ENCODE assay signal across 26 mouse cellular contexts in the genomic region with DNA sequence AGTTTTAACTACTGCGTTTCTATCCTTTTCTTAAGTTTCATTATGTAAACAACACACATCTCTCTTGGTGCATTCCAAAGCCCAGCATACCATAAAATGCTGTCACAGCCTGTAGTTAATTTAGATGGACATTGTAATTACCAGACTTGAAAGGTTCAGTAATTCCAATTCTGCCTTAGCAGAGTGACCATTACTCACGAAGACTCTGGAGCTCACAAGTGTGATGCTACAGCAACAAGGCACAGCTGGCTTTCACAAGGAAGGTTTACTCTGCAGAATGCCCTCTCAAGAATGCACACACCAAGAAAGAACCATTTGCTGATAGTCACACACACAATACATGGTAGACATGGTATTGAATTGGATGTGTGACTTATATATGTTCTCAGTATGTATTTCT.
DNase-seq lines count a peak whose midpoint lies in the region; ATAC-seq and TF ChIP-seq lines count a peak whose summit lies in the region.
"Had no signal": no experiment of that assay in that cellular context is flagged by ENCODE, and none has a peak within 500 bp of the region (broad histone marks: within the 10 kb centered on the region; RNA-seq: fewer than 3 reads in every experiment).

No protein-coding gene starts in this region.

- ATAC-seq in kidney, embryonic 16.5 days (ENCODE audit: low FRiP score, low TSS enrichment) = peak; percentile 65; the same call in 1 of the 2 replicates
- ATAC-seq: forebrain, embryonic 15.5 days; Patski had no signal

- no peaks in the 10 kb centered on the region for H3K79me2 ChIP-seq in heart, adult 2 months (replicated peaks; ENCODE audit: control insufficient read depth, insufficient read depth, low read length)

- no peak for TF ChIP-seq POLR2A in heart, adult 2 months (IDR thresholded peaks at IDR 0.05; ENCODE audit: insufficient read depth, low read depth, low read length)

- no peak overlapping the region for H3K9ac ChIP-seq in heart, adult 2 months (ENCODE audit: low read depth, low read length)
- no peak overlapping the region for H3K9ac ChIP-seq in kidney, embryonic 16.5 days (replicated peaks; ENCODE audit: low read length)
- H3K9ac ChIP-seq: embryonic facial prominence, embryonic 12.5 days; embryonic facial prominence, embryonic 15.5 days; forebrain, embryonic 12.5 days; forebrain, embryonic 15.5 days; hindbrain, embryonic 12.5 days; hindbrain, embryonic 15.5 days had no signal

- WGBS in heart, adult 2 months = 84% methylated on average over 2 of the region's 2 CpGs
- WGBS in heart, embryonic 10.5 days = 80% methylated on average over 2 of the region's 2 CpGs
- WGBS in kidney, embryonic 16.5 days = 12% methylated on average over 2 of the region's 2 CpGs

- intact Hi-C loops in heart, adult 2 months (cut with DNase I) = no loop called here

- TF ChIP-seq CTCF in heart, adult 2 months (IDR thresholded peaks at IDR 0.05) = no peak

- H3K36me3 ChIP-seq in heart, adult 2 months (ENCODE audit: control insufficient read depth, insufficient read depth, low read length) = no peaks in the 10 kb centered on the region
- H3K36me3 ChIP-seq in heart, embryonic 10.5 days = no peaks in the 10 kb centered on the region
- no peaks in the 10 kb centered on the region for H3K36me3 ChIP-seq in kidney, embryonic 16.5 days (ENCODE audit: insufficient read depth, low read length)
- H3K36me3 ChIP-seq: embryonic facial prominence, embryonic 12.5 days; embryonic facial prominence, embryonic 15.5 days; forebrain, embryonic 12.5 days; forebrain, embryonic 15.5 days; G1E; hindbrain, embryonic 12.5 days; hindbrain, embryonic 15.5 days had no signal

- peak overlapping the region; percentile 13; the same call in 1 of the 2 replicates for H3K27ac ChIP-seq in heart, adult 2 months
- H3K27ac ChIP-seq in heart, embryonic 10.5 days = no peak overlapping the region
- peak overlapping the region; percentile 61; the same call in 1 of the 2 replicates for H3K27ac ChIP-seq in kidney, embryonic 16.5 days (ENCODE audit: low read length)
- H3K27ac ChIP-seq: embryonic facial prominence, embryonic 12.5 days; embryonic facial prominence, embryonic 15.5 days; forebrain, embryonic 12.5 days; forebrain, embryonic 15.5 days; hindbrain, embryonic 12.5 days; hindbrain, embryonic 15.5 days had no signal

- H3K4me2 ChIP-seq in kidney, embryonic 16.5 days (replicated peaks; ENCODE audit: low read depth, low read length) = no peak overlapping the region
- H3K4me2 ChIP-seq: embryonic facial prominence, embryonic 12.5 days; embryonic facial prominence, embryonic 15.5 days; forebrain, embryonic 12.5 days; forebrain, embryonic 15.5 days; heart, embryonic 11.5 days; hindbrain, embryonic 12.5 days; hindbrain, embryonic 15.5 days had no signal

- H3K4me1 ChIP-seq in heart, adult 2 months (ENCODE audit: control insufficient read depth, insufficient read depth, low read length) = no peaks in the 10 kb centered on the region
- no peaks in the 10 kb centered on the region for H3K4me1 ChIP-seq in heart, embryonic 10.5 days
- peaks cover 4% of the 10 kb centered on the region; the same call in 1 of the 2 replicates for H3K4me1 ChIP-seq in kidney, embryonic 16.5 days (ENCODE audit: insufficient read depth, low read length)
- H3K4me1 ChIP-seq: embryonic facial prominence, embryonic 12.5 days; embryonic facial prominence, embryonic 15.5 days; forebrain, embryonic 12.5 days; forebrain, embryonic 15.5 days; hindbrain, embryonic 12.5 days; hindbrain, embryonic 15.5 days had no signal

- no peak overlapping the region for H3K4me3 ChIP-seq in heart, adult 2 months
- H3K4me3 ChIP-seq in heart, embryonic 10.5 days = no peak overlapping the region
- H3K4me3 ChIP-seq in kidney, embryonic 16.5 days (ENCODE audit: low read length) = no peak overlapping the region
- H3K4me3 ChIP-seq: embryonic facial prominence, embryonic 12.5 days; embryonic facial prominence, embryonic 15.5 days; erythroblast, embryonic 14.5 days; forebrain, embryonic 12.5 days; forebrain, embryonic 15.5 days; hindbrain, embryonic 12.5 days; hindbrain, embryonic 15.5 days had no signal

- no peaks in the 10 kb centered on the region for H3K9me3 ChIP-seq in heart, embryonic 10.5 days
- no peaks in the 10 kb centered on the region for H3K9me3 ChIP-seq in kidney, embryonic 16.5 days (ENCODE audit: low read length)
- H3K9me3 ChIP-seq: embryonic facial prominence, embryonic 12.5 days; embryonic facial prominence, embryonic 15.5 days; forebrain, embryonic 12.5 days; forebrain, embryonic 15.5 days; G1E; hindbrain, embryonic 12.5 days; hindbrain, embryonic 15.5 days had no signal

- no peaks in the 10 kb centered on the region for H3K27me3 ChIP-seq in heart, adult 2 months (ENCODE audit: control insufficient read depth, insufficient read depth, low read length)
- H3K27me3 ChIP-seq in heart, embryonic 10.5 days (ENCODE audit: insufficient read depth, poor library complexity, severe bottlenecking) = no peaks in the 10 kb centered on the region
- H3K27me3 ChIP-seq in kidney, embryonic 16.5 days (ENCODE audit: insufficient read depth, low read length) = no peaks in the 10 kb centered on the region
- H3K27me3 ChIP-seq: CH12.LX; embryonic facial prominence, embryonic 12.5 days; embryonic facial prominence, embryonic 15.5 days; forebrain, embryonic 12.5 days; forebrain, embryonic 15.5 days; hindbrain, embryonic 12.5 days; hindbrain, embryonic 15.5 days; Patski had no signal

- DNase-seq in embryo, embryonic 10 days (ENCODE audit: low spot score) = peak; percentile 12
- no peak for DNase-seq in embryo, embryonic 9.5 days (ENCODE audit: extremely low spot score)
- no peak for DNase-seq in heart, adult 2 months
- no peak for DNase-seq in heart, embryonic 10.5 days (ENCODE audit: low spot score)
- DNase-seq in kidney, postnatal 14 days = no peak
- DNase-seq in forelimb bud, embryonic 11.5 days (ENCODE audit: low read depth, low spot score) = peak; percentile 8
- DNase-seq in liver = no peak
- DNase-seq: adrenal gland, postnatal 10 days; adrenal gland, postnatal 36 days; B cell, adult 2 months; cerebellum, adult 18-20 months; cerebellum, adult 9-10 months; cerebellum, postnatal 14 days; gastrocnemius, postnatal 14 days had no signal

- TF ChIP-seq EP300 in heart, adult 2 months (IDR thresholded peaks at IDR 0.05; ENCODE audit: insufficient read depth, low read depth, low read length) = no peak

Comparison
In these comparisons a context has a peak if more than half of its experiments do, and no peak if none do; other contexts are left out.
1. DNase-seq: peak in embryo, embryonic 10 days (single experiment) and forelimb bud, embryonic 11.5 days (single experiment); none in embryo, embryonic 9.5 days (single experiment), heart, adult 2 months (0 of 2), heart, embryonic 10.5 days (single experiment), kidney, postnatal 14 days (single experiment) and liver (single experiment).